Mouse (Mus musculus): ENCODE measurements around the gene Zfp609.

The Zfp609 gene

DNA sequence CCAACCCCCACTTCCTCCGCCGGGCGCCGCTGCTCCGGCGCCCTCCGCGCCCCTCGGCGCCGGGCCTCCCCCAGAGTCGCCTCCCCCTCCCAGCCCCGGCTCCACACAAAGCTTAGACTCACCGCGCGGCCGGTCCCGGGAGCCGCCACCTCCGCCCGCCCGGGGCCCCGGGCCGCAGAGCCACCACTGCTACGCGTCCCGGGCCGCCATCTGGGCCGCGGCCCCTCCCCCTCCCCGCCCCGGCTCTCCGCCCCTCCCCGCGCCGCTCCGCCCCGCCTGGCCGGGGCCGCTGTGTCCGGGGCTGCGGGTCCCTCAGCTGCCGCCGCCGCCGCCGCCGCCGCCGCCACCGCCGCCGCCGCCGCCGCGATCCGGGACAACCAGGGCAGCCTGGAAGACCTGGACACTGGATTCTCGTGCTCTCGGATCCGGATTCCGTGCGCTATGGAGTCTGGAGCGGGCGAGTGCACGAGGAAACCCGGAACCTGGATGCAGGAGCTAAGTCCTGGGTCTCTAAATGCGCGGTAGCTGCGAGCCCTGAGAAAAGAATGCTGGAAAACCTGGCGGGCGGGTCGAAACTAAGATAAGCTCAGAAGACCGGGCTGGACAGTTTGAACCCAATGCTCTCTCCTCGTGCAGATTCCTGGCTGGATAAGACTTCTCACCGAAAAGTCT, at the start of gene Zfp609:
Gene Zfp609 (minus strand): TSS at position 221 of the 672 bp plus-strand sequence.
- peak; percentile 93 to 98 for DNase-seq

DNA sequence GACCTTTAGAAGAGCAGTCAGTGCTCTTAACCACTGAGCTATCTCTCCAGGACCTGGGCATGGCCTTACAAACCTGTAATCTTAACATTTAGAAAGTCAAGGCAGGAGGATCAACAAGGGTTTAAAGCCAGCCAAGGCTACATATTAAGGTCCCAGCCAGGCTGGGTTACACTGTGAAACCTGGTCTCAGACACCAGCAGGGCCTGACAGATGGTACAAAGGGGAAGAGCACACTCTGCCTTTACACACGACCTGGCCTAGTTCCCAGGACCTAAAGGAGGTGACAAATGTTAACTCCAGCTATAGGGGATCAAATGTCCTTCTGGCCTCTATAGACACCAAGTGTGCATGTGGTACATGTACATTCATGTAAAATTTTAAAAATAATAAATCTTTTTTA, 32.3 kb upstream of the Zfp609 start:
- peak; percentile 53 to 60 for DNase-seq

DNA sequence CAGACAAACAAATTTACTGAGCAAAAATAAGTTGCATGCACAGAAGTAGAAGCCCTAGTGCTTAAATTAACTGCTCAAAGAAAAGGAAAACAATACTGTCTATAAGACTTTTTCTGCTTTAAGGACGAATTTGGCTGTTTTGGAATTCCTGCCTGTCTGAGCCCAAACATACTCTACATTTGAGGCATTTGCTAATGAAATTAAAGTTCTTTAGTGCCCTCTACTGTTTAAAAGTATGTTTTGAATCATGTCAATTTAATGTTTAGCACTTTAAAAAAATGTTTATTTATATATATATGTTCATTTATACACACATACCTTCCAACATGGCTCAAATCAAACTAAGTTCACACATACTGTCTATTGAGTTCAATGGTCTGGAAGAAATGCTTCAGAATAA, 22.8 kb upstream of the Zfp609 start:
- DNase-seq: no peak

DNA sequence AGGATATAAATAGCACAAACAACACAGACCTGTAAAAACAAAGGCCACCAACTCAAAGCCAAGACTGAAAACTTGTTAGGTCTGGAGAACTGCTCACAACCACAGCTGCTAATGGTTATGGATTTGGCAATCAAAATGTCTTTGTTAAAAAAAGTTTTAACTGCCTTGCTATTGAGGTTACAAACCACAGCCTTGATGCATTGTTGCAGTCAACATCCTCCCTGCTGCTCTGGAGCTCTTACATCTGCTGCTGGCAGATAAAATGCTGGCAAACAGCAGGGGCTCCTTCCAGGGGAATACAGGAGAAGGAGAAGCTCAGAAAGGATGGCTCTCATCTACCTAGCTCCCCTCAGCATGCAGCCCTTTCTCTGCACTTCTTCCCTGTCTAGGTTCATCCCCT, 20.8 kb upstream of the Zfp609 start:
- no peak for DNase-seq

DNA sequence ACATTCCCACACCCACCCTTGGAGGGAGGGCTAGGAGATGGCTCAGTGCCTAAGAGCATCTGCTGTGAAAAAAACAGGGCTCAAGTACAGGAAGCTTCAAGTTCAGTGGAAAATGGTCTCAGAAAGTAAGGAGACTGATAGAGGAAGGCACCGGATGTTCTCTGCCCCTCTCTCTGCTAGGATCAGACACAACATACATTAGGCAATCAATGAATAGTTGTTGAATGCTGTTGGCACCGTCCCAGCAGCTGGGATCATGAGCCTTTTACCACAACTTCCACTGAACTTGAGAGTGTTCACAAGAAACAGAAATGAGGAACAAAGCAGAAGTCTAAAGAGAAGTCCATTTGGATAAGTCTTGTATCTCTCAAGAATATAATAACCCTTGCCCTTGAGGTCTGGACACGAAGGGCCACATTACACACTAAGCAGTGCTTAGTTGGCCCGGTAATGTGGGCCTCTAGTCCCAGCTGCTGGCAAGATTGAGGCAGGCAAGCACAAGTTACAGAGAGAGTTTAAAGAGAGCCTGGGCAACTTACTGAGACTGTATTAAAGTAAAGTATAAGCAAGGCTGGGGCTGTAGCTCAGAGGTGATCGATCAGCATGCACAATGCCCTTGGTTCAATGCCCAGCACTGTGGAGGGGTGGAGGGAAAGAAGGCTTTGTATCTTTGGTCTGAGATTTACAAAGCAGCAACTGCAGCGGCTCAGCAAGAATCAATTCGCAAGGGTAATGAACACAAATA, 17.2 kb upstream of the Zfp609 start:
- no peak for DNase-seq

DNA sequence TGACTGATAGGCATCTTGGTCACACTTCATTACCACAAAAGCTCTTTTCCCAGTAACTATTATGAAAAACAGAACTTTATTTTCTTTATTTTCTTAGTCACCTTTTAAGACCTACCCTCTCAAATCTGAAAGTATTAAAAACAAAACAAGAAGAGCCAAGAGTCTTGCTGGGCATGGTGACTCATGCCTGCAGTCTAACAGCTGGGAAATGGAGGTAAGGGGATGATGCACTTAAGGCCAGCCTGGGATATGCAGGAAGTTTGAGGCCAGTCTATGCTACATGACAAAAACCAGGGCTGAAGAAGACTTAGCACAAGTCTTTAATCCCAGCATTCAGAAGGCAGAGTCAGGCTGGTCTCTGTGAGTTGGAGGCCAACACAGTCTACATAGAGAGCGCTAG, 12.5 kb upstream of the Zfp609 start:
- DNase-seq: no peak

DNA sequence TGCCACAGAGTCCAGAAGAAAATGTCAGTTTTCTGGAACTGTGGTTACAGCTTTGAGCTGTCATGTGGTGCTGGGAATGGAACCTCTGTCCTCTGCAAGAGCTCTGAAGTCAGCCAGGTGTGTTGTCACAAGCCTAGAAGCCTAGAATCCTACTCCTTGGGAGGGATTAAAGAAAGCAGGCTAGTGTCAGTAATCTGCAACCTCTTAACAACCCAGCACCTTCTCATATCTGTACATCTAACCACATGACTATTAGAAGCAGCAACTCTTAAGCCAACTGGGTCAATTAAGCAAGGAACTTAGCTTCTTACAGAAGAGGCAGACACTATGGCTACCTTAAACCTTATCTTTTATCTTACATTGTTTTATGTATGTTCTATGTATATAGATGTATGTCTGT, 9.6 kb upstream of the Zfp609 start:
- no peak for DNase-seq

DNA sequence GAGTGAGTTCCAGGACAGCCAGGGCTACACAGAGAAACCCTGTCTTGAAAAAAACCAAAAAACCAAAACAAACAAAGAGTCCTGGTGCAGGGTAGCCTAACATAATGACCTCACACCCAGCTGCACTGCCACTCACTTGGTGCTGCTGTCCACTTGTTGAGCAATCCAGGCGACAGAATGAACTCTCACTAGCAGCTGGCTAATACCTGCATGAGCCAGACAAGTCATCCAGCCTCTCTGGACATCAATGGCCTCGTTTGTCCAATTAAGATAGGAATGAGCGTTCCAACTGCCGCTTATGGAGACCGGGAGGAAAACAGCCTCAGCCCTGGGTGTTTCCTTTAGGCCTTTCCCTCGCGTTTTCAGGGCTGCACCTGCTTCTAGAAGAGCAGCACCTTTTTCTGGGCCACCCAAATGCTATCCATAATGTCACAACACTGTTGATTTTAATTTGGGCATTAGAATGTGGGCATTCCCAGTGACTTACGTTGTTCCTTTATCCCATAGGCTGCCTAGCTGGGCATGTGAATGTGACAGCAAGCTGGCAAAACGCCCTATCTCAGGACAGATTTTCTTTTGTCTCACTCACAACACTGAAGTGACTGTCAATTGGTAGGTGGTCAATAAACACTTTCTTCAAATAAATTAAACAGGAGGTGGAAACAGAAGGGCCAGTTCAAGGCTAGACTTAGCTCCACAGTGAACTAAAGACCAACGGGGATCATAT, 7.4 kb upstream of the Zfp609 start:
- no peak for DNase-seq

DNA sequence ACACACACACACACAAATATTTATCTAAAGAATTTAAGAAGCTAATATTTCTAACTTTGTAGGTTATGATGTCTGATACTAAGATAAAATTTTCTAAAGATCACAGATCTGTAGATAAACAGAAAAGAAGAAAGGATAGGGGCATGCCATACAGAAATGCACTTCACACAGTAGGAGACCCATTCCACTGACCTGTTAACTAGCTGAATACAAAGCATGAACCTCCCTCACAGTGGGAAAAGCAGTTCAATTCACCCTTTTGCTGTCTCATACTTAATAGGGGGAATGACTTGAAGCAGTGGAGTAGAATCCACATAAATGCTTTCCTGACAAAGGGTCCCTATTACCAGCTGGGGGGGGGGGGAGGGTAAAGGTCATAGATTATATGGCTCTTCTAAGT, 6.3 kb upstream of the Zfp609 start:
- DNase-seq: no peak

DNA sequence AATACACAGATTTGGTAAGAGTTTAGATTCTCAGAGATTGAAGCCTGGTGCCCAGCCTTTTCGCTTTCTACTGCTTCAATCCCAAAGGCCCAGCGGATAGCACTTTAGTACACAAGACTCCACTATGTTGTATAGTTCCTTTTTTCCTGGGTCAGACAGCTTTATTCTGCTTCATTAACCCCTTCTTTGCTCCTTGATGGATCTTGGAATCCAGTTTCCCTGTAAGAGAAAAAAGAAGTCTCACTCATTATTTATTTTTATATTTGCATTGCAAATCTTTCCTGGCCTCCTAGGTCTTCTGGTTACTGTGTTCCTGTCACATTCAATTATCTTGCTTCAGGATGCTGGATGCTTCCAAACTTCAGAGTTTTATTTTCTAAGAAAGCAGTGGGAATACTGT, 5.9 kb upstream of the Zfp609 start:
- DNase-seq: no peak

DNA sequence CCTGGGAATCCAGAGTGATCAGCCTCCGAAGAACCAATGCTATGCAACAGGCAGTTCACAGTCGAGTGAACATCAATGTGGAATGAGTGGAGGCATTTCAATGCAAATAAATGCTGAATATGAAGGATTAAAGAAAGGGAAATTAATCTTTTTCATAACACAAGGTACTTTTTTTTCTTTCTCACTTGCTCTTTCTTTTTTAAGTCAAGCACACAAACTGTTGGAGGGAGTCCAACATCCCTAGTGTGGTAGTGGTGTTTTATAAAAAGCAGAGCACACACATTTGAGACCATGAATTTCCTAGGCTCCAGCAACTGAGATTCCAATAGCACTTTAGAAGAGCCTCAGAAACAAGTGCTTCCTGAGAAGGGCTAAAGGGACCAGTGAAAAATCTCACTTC, 4.7 kb upstream of the Zfp609 start:
- DNase-seq: no peak

DNA sequence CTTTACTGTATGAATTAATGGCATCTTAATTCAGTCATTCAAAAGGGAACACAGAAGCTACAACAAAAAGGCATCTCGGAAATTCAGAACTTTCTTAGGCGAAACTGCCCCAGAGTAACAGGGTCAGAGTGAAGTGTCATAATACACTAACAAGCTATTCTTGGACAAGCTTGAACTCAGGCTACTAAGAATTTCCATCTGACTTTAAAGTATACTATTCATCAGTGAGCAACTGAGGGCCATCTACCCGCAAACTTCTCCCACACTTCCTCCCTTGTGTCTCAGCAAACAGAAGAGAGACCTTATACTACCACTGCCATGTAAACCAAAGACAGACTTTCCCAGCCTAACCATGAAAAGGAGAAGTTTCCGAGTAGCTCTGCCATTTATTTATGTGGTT, 3.8 kb upstream of the Zfp609 start:
- DNase-seq: no peak

DNA sequence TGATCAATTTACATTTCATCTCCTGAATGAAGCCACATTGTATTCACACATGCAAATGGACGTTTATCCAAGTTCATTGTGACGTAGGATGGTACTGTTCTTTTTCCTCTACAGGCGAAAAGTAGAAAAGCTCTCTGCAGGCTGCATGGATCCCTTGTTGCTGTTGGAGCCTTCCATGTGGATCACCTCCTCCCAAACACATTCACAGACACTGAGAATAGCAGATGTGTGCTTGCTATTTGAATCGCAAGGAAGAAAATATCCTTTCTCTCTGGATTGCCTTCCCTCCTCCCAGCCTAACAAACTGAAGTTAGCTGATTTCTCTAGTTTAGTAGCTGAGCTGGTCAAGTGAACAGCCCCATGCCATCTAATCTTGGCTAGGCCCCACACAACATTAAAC, 2.9 kb upstream of the Zfp609 start:
- no peak for DNase-seq

DNA sequence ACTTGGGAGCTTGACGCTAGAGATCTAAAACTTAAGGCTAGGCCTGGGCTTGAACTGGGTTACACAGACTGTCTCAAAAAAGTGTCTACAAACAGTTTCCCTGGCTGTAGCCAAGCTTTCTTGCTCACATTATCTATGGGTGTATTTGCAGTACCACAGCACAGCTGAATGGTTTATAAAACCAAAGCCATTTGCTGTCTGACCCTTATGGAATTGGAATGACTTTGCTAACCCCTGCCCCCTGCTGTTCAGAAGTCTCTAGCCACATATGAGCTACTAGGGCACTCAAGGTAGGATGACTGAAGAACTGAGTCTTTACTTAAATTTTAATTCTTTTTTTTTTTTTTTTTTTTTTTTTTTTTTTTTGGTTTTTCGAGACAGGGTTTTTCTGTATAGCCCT, 2.0 kb upstream of the Zfp609 start:
- no peak for DNase-seq

DNA sequence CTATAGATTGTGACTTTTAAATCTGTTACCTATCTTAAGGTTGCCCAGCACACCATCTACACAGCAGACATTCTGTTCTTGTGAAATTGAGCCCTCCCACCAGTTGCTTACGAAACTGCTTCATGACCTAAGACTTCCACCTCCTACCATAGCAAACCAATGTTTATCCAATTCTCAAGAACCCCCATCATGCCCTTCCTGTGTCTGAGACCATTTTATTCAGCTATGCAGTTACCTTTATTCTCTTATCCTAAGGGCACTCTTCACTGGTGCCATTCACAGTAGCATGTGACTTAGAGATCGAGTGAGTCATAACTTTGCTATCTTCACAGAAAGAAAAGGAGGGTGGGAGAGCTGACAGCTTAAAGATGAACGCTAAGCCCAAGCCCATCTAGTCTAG, 1.1 kb upstream of the Zfp609 start:
- no peak for DNase-seq

DNA sequence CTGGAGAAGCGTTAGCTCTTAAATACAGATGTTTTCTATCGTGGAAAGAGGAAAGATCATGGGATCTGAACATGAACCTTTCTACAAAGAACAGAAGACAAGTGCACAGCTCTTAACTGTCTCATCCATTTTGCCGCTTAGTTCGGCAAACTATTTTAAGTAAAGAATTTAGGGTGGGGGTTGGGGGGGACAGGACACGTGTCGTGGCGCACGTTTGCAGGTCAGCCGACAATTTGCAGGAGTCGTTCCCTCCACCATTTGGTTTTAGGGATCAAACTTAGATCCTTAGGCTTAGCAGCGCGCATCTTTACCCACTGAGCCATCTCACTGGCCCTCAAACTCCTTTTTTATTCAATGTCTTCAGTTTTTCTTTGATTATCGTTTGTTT, 646 bp upstream of the Zfp609 start:
- DNase-seq: no peak

DNA sequence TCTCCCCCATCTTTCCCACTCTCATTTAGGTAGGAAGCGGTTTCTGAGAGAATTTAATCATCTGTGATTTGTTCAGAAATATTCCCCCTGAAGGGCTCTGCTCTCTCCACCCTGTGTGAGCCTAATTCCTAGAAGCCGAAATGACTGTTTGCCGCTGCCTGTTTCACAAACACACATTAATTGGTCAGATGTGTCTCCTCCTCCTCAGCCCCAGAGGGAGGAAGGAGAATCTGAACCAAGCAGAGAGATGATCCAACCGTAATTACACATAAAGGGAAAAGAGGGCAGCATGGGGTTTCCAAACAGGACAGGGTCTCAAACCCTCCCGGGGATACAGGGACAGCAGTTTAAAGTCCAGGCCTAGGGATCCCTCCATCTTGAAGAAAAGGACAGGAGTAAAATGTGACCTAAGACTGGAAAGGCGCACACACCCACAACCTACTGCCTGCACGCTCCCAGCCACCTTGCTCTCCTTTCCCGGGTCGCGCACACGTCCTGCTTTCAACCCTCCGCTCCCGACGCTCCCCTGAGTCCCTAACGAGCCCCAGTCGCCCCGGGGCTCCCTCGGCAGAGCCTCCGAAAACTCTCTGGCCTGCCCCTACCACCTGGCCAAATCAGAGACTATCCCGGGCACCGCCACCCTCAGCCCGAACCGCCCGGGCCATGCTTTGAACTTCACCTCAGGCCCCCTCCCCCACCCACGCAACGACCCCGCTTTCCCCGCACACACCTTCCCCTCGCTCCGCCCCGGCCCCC, 598 bp downstream of the Zfp609 start:
- peak; percentile 45 to 59 for DNase-seq

DNA sequence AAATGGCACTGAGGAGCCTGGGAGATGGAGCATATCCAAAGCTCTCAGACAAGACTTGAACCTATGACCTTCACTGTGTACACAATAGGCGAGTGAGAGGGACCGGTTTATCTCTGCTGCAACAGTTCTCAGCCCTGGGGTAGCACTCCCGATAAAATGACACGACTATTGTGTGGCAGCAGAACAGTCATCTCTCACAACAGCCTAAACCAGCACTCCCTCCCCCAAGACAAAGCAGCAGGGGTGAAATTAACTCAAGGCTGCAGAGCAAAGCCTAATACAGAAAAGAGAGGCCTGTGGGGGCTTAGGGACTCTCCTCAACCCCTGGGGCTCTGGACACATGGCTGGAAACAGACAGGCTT, 1.2 kb downstream of the Zfp609 start:
- peak; percentile 27 to 37 for DNase-seq

DNA sequence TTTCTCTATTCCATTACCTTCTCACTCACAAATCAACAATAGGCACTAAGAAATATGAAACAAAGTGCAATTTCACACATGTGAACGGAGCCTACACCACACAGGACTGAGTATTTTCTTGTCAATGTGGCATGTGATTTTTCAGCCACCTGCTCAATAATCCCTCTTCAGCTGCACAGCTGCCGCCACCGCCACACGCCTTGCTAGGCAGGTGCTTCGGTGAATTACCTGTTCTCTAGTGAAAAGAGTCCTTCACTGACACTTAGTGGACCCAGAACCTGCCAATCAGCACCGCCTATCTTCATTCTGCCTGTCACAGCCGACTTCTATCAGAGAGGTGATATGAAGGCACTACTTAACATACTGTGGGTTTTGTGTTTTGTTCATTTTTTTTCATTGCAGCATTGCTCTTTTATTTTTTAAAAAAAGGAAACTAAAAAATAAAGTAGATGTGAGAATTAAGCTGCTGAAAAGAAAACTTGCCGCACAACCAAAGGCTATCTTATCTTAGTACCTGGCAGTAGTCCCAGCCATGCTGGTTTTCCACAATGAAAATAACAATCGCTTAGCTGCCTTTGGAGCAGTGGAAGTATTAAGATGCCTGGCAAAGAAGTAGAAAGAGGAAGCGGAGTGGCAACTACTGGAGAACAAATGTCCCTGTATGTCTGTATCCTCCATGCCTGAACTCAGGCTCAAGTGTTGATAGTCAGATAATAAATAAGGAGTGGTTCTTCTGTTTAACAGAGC, 3.5 kb downstream of the Zfp609 start:
- DNase-seq: peak; percentile 39 to 43

DNA sequence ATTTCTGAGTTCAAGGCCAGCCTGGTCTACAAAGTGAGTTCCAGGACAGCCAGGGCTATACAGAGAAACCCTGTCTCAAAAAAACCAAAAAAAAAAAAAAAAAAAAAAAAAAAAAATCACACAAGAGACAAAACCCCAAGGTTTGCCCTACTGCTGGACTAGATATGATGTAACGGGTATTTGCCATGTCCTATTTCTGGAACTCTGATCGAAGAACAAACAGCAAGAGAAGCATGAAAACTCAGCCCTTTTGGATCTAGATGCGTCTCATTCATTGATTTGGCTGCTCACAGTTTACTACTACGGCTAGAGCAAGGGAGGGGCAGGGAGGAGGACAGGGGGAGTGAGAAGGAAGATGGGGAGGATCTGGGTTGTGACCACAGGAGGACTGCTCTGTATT, 5.4 kb downstream of the Zfp609 start:
- DNase-seq: no peak

DNA sequence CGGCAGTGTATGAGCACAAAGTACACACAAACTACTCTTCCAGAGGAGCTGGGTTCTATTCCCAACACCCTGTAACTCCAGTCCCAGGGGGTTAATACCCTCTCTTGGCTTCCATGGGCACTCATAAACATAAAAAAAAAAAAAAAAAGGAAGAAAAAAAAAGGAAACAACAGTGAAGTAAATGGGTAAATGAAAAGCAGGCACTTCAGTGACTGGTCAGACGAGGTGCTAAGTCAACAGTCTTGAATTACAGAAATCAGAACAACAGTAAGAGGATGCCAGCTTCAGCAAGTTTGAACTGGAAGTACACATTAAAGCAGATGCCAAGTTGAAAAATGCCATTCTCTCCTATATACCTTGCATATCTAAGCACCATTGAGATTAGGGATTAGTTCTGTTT, 7.1 kb downstream of the Zfp609 start:
- no peak for DNase-seq

DNA sequence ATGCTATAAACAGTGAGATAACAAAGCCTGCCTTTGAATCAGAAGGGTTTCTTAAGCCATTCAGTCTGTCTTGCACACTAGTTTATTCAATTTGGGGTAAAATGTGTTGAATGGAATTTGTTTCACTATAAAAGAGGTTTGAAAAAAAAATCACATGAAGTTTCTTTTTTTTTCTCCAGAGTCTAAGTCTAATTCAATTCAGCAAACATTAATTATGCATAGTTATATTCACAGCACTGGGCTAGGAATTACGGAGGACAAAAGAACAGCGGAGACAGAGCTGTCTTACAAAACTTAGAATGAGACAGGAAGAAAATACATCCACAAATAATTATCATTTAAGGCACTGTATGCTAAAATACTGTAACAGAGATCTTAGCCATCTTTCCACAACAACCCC, 9.0 kb downstream of the Zfp609 start:
- DNase-seq: no peak

DNA sequence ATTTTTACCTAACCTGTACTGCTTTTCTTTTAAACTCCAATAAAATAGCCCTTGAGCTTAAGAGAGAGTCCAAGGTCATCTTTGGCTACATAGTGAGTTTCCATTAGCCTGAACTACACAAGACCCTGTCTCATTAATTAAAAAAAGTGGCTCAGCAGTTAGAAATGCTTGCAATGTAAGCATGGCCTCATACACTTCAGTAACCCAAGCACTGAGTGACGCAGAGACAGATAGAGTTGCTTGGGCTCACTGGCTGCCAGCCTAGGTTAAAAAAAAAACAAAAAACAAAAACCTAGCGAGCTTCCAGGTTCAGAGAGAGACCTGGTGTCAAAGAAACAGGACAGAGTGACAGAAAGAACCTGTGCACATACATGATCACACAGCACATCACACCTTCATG, 14.5 kb downstream of the Zfp609 start:
- DNase-seq: no peak
